Mouse (Mus musculus) cerebellum, adult 8-10 months (tissue): ENCODE measurements around the gene Ptprg.
"Not testable (repeated sequence)": the region's sequence is repeated elsewhere in the genome, so short reads cannot be mapped to it uniquely, and the experiment has no call there.

Source experiments
- DNase-seq: peaks from one replicate; pipeline ENCODE4 v3.0.0; 2022

Gene Ptprg

DNA sequence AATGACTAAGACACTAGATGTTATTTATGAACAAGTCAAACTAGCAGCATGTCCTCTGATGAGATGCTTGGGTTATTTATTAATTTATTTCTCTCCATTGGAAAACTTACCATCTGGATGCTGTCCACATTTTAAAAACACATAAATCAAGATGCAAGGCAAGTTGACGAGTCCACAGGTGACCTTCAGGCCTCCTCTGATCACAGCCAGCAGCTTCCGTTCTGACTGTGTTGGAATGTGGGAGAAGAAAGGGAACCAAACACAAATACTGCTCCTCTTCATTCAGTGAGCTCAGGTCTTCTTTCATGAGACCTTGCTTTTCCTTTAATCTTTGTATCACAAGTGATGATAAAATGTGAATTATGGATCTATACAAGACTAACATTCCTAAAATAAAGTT, 437.8 kb downstream of the Ptprg start:
- DNase-seq: no peak

DNA sequence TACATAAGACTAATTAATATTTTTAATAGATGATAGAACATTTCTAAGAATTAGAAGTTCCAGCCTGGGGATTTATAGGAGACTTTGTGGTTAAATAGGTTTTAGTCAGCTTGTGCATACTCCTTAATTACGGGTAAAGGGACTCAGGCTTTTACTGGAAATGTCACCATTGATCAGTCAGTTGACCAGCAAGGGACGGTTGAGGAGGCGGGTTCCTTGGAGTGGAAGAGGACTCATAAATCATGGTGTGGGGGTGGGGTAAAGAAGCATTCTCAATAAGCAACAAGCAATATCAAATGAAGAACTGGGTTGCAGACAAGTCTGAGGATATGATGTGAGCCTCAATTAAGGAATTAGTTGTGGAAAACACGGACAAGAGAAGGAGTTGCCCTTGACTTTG, 438.8 kb downstream of the Ptprg start:
- DNase-seq: no peak

DNA sequence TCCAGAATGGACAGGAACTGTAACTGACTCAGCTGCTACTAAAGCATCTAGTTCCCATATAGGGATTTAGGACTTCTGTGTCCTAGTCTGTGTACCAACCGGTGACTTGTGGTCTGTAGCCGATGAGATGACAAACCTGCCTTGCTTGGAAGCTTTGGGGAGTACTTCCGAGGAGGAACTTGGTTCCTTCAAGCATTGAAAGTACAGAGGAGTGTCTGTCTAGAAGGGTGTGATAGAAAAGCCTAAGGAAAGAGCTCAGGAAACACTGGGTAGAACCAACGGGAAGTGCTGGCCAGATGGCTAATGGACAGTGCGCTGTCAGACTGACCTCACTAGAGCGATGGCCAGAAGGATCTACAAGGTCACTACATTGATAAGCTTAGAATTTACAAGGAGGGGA, 439.2 kb downstream of the Ptprg start:
- DNase-seq: no peak

DNA sequence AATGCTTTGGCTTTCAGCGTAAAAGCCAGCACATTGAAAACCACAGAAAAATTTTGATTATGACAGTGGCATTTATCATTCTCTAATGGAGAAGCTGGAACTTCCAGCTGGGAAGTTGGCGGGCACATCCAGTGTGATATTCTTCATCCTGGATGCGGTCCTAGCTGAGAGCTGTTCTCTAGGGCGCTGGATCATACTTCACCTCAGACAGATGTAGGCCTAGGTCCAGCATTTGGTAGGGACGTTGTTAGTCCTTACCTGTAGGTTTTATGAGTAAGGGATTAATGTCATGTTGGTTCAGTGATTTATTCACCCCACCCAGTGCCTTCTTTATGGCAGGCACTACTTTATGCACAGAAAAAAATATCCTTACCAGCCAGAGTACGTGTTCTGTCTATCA, 444.2 kb downstream of the Ptprg start:
- DNase-seq: no peak

DNA sequence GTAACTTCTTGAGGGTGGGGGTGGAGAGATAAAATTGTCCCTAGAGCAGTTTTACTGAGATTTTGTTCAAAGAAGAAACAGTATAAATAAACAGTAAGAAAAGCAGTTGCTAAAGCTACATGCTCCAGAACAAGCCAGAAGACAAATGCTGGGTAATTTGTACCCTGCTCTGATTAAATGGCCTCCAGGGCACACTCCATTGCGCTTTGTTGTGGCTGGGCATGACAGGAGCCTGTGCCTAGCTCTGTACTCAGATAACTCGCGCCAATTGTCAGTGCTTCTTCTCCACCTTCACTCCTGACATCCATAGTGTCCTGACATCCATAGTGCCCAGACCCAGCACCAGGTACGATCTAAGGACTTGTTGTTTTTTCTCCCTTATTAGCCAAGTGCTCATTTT, 445.1 kb downstream of the Ptprg start:
- no peak for DNase-seq

DNA sequence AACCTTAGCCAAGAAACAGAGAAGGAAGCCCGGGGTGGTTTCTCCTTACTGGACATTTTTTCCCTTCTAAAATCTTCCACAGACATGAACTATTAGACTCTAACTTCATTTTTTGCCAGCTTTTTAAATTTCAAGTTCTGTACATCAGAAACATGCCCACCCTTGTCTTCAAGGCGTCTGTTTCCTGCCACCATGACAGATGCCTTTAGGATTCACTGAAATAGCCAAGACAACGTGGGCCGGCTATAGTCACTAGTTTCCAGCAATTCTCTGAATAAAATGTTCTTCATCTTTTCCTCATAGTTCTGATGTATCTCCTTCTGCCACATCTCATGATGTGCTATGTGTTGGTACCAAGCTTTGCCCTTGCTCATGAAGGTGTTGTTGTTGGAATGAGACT, 450.7 kb downstream of the Ptprg start:
- no peak for DNase-seq

DNA sequence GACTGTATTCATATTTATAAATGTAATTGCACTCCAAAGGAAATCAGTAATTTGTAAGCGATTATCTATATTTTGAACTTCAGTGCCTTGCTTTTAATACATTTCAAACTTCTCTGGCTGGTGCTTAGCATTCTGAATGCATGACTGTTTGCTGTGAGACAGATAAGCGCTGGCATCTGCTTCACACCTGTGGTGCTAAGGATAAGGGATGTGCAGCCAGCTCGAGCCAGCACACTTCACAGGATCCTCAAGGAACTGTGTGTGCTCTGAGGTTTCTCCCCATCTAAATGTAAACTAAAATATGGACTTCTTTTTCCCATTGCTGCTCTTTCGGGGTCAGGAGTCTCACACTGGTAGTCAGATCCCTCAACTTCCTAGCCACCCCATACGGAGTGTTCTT, 458.4 kb downstream of the Ptprg start:
- DNase-seq: no peak

DNA sequence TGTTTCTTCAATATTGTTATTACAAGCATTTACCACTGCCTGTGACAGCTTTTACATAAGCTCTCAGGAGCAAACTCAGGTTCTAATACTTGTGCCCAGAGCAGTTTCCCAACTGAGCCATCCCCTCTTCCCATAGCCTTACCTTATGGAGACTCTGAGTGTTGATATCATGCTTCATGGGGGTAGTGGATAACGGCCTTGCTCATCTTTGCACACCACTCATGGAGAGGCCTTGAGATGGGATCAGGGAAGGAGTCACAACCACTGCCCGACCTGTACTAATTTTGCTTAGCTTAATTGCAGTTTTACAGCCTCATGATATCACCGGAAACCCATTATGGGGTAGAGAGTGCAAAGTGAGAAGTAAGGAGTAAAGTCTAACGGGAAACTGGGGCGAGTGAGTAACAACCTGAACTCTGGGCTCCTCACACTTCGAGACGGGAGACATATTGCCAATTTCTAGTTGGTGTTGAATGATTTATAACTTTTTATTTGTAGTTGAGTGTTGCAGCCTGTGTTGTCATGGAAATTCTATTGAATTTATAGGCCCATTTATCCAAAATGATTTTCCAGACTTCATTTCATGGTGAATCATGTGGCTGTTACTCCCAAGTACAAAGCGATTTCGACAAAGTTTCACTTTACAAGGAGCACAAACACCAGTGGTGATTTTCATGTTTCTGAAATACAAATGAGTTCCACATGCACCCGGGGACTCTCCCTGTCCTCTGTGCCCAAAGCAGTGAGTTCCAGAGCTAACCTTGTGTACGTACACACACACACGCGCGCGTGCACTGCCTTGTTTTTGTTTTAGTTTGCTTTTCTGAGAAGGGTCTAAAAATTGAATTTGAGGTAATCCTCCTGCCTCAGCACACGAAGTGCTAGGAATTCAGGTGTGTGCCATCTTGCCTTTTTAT, 472.7 kb downstream of the Ptprg start:
- DNase-seq: no peak

DNA sequence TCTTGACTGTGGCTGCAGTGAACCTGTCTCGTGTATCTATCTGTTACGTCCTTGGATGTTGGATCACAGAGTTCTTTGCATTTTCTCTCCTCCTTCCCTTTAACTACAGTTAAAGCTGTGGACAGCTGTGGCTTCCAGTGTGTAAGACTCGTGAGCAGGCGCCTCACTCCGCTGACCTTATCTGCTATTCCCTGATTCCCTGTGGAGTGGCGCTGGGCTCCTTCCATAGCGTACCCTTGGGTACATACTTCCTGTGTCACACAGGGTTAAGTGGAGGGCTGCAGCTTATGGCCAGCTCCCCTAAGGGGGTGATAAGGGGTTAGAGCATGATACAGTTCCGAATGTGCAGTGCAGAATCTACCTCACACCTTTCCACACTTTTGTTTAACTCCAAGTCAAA, 473.9 kb downstream of the Ptprg start:
- DNase-seq: no peak

DNA sequence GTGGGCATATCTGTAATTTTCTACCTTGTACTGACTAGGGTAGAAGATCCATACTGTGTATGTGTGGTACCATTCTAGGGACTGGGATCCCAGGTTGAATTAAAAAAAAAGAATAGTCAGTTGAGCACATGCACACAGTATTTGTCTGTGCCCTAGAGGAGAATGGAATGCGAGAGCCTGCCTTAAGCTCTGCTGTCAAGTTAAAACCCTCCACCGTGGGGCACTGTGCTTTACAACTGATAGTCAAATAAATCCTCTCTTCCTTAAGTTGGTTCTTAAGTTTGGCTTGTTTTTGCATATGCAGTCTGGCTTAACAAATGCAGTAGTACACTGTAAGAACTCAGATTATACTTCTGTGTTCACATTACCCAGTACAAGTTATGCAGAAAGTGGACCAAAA, 476.6 kb downstream of the Ptprg start:
- no peak for DNase-seq

DNA sequence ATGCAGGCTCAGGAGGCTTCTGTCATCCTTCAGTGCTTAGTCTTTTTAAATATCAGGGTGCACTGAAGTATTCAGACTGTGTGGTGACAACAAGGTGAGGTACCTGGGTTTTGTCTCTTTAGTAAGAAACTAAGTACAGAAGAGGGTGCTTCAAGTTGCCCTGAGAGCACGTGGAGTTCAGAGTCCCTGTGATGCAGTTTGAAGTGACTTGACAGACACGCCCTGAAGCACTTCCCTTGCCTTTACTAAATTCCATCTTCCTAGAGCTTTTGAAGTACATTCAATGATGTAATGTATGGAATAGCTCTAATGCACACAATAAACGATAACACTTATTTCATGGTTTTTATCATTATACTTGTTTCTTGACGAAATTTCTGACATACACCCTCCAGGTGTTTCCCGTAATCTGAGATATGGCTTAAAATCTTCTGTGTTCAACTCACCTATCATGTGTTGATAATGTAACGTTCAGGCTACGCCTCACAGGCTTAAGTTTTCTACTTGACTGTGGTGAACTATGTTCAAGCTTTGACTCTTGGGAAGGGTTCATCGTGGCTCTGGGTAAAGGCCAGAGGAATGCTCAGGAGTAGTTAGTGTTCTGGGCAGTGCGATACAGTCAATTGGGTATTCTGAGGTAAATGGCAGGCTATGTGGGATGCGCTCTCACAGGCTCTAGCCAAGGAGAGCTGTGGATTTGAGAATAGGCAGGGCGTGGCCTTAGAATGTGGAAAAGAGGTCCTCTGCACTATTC, 483.4 kb downstream of the Ptprg start:
- no peak for DNase-seq

DNA sequence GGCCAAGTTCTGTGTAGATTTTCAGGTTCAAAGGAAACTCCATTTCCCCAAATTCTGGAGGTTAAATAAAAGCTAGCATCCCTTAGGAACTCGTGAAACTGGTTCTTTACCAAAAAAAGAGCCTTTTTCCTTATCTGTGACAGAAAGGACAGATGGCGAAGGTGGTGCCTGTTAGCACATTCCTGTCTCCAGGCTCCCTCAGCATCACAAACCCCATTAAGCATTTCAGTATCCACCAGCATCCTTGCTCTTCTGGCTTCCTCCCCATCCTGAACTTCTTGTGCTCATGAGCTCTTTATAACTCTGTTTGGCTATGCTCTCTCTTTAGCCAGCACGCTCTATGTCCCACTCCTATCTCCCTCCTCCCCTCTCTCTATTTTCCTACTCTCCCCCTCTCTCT, 486.4 kb downstream of the Ptprg start:
- DNase-seq: no peak

DNA sequence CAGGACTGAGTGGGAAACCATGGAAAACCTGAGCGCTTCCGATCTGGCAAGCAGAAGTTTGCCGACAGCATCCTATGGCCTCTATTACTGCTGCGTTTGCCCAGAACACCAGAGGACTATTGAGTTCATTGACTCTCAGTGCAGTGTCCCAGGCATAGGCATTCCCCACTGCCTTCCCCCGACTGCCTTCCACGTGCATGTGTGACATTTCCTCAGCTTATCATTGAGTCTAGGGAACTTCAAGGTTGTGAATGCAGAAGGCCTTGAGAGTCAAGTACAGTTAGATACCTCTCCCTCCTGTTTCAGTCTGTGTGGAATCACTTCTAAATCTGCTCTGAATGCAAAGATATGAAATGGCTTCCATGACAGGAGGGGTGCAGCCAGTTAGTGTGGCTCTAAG, 488.2 kb downstream of the Ptprg start:
- DNase-seq: no peak

DNA sequence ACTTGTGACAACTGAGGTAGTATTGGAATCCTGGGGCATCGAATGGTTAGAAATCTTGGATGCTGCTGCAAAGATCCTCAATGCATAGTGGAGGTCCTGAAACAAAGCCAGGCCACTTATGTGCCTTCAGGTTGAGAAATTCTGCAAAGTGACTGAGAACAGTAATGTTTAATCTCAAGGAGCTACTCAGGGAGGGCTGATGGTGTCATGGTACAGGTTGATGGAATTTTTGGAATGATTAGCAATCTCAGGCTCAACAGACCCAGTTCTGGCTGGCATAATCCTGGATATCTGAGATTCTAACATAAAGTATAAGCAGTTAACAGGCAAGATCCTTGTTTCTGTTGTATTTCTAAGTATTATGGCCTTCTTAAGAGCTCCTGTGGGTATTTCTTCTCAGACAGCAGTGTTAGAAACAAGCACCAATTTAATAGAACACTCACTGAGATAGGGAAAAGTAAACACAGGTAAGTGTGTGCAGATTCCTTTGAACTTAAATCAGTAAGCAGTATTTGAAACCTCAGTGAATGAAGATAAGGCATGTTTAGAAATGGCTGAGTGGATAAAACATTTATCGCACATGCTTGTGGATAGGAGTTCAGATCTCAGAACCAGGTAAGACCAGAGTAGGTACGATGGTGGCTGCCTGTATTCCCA, 493.0 kb downstream of the Ptprg start:
- no peak for DNase-seq

DNA sequence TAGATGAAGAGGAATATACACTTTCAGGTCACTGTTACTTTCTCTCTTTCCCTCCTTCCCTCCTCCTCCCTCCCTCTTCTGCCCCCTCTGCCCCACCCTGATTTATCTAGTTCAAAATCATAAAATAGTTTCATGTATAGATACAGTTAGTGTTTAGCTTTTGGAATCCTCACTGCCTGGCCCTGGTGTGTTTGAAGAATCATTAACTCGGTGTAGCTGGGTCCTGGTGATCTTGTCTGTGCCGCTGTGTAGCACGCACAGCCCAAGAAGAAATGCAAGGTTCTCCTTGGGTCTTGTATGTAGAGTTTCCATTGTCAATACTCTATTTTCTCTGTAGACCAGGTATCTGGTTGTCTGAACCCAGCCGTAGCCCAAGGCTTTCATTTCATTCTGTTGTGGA, 494.3 kb downstream of the Ptprg start:
- DNase-seq: no peak

DNA sequence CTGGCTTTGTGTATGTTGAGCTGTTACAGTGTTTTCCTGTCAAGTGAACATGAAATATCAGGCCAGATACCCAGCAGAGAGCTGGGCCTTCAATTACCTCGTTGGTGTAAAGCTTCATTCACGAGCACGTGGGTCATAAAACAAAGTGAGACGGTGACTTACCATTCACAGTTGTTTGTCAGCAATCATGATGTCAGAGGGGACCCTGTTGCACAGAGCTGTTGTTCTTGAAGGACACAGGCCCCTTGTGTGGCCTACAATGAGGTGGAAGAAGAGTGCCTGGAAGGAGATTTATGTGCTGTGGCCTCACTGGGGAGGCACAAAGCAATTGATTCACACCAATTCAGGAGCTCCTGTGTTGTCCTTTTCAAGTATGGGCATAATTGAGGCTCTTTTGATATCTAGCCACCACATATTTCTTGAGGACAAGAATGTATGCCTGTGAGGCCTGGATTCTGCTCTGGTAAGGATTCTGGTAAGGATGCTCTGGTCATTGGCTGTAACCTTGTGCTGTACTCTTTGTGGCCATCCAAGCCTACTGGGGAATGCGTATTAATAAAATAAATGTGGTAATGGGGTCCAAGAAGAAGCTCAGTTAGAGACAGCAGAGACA, 503.7 kb downstream of the Ptprg start:
- DNase-seq: no peak

DNA sequence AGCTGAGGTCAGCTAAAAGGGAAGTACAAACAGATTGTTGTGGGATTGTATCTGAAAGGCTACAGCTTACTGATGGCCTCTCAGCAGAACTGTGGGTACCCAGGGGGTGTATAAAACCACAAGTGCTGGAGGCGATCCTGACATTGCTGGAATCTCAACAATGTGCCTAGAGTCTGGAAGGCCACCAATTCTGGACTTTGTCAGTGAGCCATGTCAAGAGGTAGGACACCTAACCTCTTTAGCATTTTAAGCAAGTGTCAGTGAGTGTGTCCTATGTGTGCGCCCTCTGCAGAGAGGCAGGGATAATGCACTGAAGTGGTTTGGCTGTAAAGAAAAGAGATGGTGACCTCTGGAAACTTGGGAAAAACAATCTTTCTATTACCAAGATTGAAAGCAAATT, 504.5 kb downstream of the Ptprg start:
- no peak for DNase-seq

DNA sequence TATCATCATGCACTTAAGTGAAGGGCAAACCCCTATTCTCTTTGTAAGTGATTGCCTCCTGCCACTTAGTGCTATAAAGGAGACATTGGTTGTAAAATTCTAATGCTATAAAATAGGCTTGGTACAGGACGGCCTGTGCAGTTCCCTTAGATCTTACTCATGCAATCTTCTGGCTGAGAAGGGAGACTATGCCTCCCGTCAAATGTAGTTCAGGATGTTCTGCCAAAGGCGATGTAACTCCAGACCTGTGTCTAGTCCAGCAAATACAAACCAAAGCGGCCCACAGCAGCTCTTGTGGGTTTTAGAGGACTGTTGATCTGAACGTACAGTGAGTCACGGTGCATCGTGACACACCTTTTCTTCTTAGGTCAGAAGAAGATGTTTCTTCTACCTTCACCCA, 505.8 kb downstream of the Ptprg start:
- no peak for DNase-seq

DNA sequence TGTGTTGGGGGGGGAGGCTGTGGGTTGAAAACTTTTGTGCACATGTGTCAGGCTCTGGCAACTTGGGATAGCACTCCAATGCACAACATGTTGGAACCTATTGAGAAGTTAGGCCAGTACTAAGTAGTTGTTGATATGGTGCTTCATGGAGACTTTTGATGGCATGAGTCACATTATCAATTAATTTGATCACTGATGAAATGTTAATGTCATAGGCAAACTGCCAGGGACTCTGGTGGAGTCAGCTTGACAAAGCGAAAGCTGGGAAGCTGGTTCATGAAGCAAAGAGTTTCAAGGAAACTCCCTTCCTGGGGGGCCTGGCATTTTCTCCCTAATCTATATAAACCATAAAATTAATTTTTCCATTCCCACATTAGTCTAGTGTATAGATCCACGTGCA, 508.0 kb downstream of the Ptprg start:
- not testable (repeated sequence) for DNase-seq

DNA sequence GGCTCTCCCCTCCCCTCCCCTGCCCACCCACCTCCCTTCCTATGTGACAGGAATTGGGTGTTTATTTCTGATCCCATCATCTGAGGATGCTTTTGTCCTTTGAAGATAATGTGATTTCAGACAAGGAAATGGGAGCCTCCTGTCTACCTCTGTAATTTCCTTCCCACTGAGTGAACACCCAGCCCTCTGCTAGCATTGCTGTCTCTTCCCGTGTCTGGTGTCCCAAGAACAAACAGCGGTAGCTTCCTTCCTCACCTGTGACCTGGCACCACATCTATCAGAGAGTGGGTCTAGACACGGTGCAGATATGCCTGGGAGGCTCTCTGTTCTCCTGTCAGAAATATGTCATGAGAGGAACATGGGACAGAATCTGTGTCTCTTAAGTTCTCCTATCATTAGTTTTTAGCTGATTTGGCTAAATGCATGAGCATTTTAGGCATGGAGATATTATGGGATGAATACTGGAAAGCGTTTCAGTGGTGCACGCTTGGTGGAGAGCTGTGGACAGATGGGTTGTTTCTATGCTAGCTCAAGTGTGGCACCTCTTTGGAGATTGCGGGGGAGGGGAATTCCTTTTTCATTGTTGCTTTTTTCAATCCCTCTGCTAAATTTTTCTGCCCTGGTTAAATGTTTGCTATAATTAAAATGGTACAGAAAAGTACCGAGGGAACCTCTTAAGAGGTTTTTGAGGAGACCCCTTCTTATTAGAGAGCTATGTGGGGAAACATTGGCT, 509.5 kb downstream of the Ptprg start:
- DNase-seq: no peak

DNA sequence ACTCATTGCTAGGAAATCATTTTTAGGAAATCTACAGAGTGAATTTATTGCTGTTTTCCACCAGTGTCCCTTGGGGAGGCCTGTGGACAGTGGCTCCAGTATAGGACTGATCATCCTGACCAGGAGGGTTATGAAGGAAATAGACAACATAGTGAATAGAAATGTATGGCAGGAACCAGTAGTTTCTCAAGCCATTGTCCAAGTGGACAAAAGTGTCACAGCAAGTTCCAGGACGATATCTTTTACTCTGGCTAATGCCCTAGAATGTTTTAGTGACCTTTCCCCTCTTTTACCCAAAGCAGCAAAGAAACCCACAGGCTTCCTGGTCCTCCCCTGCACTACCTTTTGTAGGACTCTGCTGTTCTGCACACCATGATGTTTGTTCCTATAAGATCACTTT, 511.7 kb downstream of the Ptprg start:
- DNase-seq: no peak

DNA sequence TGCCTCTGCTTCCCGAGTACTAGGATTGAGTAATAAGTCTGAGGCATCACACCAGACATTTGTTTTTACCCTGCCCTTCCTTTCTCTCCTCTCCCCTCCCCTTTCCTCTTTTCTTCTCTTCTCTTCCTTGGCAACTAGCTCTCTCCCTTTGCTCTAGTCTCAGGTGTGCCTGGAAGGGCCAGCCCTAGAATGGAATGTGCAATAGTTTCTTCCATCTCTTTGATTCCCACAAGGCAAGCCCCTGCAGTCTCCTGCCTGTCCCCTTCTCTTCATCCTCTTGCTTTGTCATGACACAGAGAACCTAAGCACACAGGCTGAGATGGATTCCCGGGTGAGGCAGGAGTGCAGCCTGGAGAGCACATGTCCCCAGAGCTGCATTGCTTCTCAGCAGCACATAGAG, 512.4 kb downstream of the Ptprg start:
- no peak for DNase-seq

DNA sequence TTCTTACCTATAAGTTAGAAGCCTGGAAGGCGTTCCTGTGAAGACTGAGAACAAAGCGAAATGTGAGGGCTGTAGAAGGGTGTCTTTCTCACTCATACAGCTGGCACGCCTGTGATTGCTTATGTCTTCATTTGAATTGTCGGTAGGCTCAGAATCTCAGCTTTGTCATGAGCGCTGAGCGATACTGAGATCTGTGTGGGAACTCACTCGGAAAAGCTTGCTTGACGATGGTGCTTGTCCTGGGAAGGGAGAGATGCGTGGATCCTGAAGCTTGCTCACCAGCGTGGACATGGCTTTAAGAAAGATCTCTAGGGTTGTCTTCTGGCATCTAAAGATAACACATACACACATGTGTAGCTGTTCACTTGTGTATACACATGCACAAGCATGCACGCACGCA, 516.4 kb downstream of the Ptprg start:
- no peak for DNase-seq
